Mouse (Mus musculus) neutrophil, adult 5-6 weeks (primary cell): ENCODE data around the gene Bicral. TPM values are rescaled to one million over a fixed set of nuclear protein-coding genes. Genes with fewer than 3 reads are reported as not detected.
"Not testable (repeated sequence)": the region's sequence is repeated elsewhere in the genome, so short reads cannot be mapped to it uniquely, and the experiment has no call there.

ENCODE experiments used
- ATAC-seq: fragments of 151-379, 151-347 bp; 2 replicates; pipeline ENCODE4 v1.8.0; 2017; ENCODE audit warnings: mild to moderate bottlenecking, moderate TSS enrichment; ENCODE audit not compliant: insufficient number of reproducible peaks, poor library complexity, low FRiP score, severe bottlenecking; ENCODE audit errors: extremely low read depth
- total RNA-seq: library from RNA; stranded (forward); fragments of 200-1000 nt; gene quantifications from 2 replicates; pipeline ENCODE4 v1.2.3, GENCODE M21; 2017

Bicral gene
- total RNA-seq, 1 experiment from 2014 or later, result 41.3 TPM

GRCm38 (mm10) chr17:46814497-46814896 is 43.8 kb downstream of the Bicral start:
- ATAC-seq, result no peak

GRCm38 (mm10) chr17:46813637-46814036 is 44.6 kb downstream of the Bicral start:
- ATAC-seq, result no peak

DNA sequence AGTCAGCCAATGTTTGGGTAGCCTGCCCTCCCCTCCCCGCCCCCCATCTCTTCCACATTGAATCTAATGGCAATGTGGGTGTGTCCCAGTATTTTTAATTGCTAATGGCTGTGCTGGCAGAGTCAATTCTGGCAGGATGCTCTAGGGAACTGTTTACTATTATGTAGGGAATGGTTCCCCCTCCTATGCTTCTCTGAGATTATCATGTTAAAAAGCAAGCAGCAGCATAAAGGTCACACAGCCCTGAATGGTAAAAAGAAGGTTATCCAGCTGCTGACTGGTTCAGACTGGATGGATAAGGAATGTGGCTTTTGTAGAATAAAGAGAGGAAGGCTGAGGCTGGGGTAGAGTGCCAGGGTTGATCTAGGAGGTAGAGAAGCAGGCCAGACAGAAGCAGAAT is 45.8 kb downstream of the Bicral start:
- ATAC-seq, result no peak

GRCm38 (mm10) chr17:46810672-46811071 is 47.6 kb downstream of the Bicral start:
- ATAC-seq, result no peak

GRCm38 (mm10) chr17:46809131-46809830 is 49.0 kb downstream of the Bicral start:
- no peak for ATAC-seq

- ATAC-seq, result no peak
These were observed 49.9 kb downstream of the Bicral start for GRCm38 (mm10) chr17:46808376-46808775.

DNA sequence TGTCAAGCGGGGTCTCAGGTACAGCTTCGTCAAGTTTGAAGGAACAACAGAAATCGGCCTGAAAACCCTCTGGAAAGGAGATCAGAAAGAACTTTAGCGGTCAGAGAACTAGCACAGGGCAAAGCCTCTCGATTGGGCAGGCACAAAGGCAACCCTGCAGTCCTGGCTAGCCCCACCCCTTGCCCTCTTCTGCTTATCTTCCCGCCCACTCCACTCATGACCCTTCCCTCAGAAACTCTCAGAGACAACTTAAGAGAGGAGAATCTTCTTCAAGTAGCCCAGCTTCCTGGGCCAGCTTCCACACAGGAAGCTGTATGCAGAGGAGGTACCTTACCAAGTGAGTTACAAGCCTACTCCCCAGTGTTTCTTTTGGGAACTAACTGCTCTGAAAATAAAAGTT is 56.5 kb downstream of the Bicral start:
- ATAC-seq, result no peak

- no peak for ATAC-seq
These were observed 58.6 kb downstream of the Bicral start for GRCm38 (mm10) chr17:46799680-46800079.

- ATAC-seq, result no peak
These were observed 60.9 kb downstream of the Bicral start for GRCm38 (mm10) chr17:46797386-46797785.

GRCm38 (mm10) chr17:46796743-46797142 is 61.5 kb downstream of the Bicral start:
- ATAC-seq, result no peak

DNA sequence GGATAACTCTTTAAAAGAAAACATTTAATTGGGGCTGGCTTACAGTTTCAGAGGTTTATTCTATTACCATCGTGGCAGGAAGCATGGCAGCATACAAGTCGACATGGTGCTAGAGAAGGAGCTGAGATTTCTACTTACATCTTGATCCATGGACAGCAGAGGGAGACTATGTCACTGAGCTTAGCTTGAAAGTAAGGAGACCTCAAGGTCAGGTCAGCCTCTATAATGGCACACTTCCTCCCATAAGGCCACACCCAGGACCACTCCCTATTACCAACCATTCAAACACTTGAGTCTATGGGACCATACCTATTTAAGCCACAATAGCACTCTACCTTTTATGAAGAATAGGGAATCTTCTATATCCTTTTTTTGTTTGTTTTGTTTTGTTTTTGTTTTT is 65.3 kb downstream of the Bicral start:
- ATAC-seq, result no peak

- not testable (repeated sequence) for ATAC-seq
These were observed 70.3 kb downstream of the Bicral start for GRCm38 (mm10) chr17:46787974-46788373.

GRCm38 (mm10) chr17:46786952-46787351 is 71.3 kb downstream of the Bicral start:
- no peak for ATAC-seq

- no peak for ATAC-seq
These were observed 75.1 kb downstream of the Bicral start for GRCm38 (mm10) chr17:46783222-46783565.

- peak; percentile 92 for ATAC-seq
These were observed 75.7 kb downstream of the Bicral start, which contains the start of gene Rpl7l1 for GRCm38 (mm10) chr17:46782341-46783221. Rpl7l1 (minus strand) TSS chr17:46782672.

DNA sequence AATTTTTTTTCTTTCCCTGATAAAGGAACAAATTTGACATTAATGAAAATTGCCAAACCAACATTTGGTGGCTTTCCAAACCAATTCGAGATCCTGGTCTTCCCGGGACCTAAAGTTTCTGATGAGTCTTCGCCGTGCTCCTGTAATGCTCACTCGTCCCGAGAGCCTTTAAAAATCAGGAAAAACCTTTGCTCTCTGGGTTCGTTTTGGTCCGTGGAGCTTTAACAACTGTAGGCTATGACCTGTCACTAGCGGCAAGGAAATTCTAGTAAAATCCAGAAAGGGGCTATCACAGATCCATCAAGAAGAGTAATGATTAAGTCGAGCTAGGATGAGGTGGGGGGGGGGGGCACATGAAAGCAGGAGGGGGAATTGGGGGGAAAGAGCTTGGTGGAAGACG is 76.4 kb downstream of the Bicral start:
- ATAC-seq, result no peak

- ATAC-seq, result no peak
These were observed 82.2 kb downstream of the Bicral start for GRCm38 (mm10) chr17:46776087-46776486.

DNA sequence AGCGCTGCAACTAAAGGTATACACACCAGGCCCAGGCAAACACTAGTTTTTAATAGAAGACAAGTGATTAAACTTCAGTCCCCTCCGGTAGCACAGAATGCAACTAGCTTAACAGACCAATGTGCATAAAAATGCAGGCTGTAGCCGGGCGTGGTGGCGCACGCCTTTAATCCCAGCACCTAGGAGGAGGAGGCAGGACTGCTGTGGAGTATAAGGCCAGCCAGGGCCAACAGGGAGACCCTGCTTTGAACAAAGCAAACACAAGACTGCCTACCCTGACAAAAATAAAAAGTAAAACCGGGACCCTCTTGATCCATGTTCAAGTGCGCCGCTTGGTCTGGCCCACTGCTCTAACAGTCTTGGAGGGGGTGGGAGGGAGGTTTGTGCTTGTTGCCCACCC is 83.2 kb downstream of the Bicral start:
- no peak for ATAC-seq

DNA sequence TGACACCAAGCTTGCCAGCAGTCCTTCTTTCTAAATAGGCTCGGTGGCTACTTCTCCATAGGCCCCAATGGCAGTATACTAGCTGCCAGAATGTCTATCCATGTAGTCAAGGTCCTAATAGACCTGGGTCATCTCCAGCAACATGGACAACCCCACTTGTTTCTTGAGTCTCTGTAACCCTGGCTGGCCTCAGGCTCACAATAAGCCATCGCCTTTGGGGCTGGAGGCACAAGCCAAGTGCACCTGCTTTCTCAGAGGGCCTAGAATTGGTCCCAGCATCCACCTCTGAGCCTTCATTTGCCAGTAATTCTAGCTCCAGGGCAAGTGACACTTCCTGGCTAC is 84.2 kb downstream of the Bicral start:
- no peak for ATAC-seq
